Mouse (Mus musculus): ENCODE data around the gene Clcf1. TPM values are rescaled to one million over a fixed set of nuclear protein-coding genes. Genes with fewer than 3 reads are reported as not detected.

The Clcf1 gene
- polyA plus RNA-seq, 1 experiment from 2014 or later: 6.5 TPM

DNA sequence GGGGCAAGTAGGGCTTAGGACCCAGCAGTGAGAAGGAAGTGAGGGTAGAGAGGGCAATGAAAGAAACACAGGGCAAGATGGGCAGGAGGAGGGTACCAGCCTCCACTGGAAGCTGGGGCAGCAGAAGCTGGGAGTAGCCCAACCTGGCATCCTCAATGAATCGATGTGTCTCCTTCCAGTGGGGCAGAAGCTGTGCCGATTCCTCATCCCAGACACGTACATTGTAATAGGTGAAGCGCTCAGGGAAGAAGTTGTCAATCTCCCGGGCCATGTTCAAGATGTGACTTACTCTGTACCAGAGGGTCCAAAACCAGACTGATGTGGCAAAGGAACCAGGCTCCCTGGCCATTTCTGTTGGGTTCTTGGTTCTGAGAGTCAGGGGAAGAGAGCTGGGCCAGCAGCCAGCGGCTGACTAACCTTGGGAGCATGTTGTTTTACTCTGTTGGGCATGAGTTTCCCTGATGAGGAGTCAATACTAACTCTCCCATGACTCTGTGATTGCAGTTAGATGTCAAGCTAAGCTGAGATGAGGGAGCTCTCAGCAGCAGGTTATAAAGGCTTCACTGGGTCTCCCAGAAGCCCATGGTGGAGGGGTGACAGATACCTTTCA is 50.2 kb downstream of the Clcf1 start:
- Histone ChIP-seq H3K9me3 (replicated peaks; ENCODE audit: low read length) (no peaks in the 10 kb centered on the region), H3K4me2 (ENCODE audit: low read length) (no peak overlapping the region), H3K9ac (ENCODE audit: low read depth, low read length) (no peak overlapping the region), H3K27ac (no peak overlapping the region), H3K27me3 (ENCODE audit: insufficient read depth, low read length) (no peaks in the 10 kb centered on the region), H3K36me3 (ENCODE audit: insufficient read depth, low read length) (no peaks in the 10 kb centered on the region), H3K4me1 (replicated peaks; ENCODE audit: insufficient read depth, low read length) (0 out of 2 replicates have a peak, but pooled peaks cover 5% of the 10 kb centered on the region), H3K4me3 (replicated peaks; ENCODE audit: low read depth, low read length) (no peak overlapping the region)
- DNase-seq (ENCODE audit: low spot score): no peak
- no peak for ATAC-seq (replicated peaks; ENCODE audit: low FRiP score, low read depth)
- no peak for TF ChIP-seq CTCF (IDR thresholded peaks at IDR 0.05; ENCODE audit: low read depth)
- WGBS: 92% methylated on average over 6 of the region's 6 CpGs

DNA sequence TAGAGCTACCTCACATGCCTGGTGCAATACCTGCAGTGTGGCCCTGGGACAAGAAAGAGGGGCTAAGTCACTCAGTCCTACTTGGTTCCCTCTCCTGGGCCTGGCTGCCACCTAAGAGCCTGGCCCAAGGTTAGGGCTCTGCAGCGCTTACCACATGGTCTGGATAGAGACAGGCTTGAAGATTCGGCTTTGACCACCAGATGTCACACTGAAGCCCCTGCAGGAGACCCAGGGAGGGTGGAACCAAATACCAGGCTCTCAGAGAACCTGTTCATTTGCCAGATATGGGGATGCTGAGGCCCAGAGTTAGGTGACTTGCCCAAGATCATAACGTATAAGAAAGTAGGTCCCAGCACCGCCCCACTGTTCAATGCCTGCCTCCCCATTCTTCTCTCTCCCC is 51.9 kb downstream of the Clcf1 start:
- Histone ChIP-seq H3K4me1 (replicated peaks; ENCODE audit: insufficient read depth, low read length) (0 out of 2 replicates have a peak, but pooled peaks cover 5% of the 10 kb centered on the region), H3K9me3 (replicated peaks; ENCODE audit: low read length) (no peaks in the 10 kb centered on the region), H3K4me2 (ENCODE audit: low read length) (no peak overlapping the region), H3K27me3 (ENCODE audit: insufficient read depth, low read length) (no peaks in the 10 kb centered on the region), H3K36me3 (ENCODE audit: insufficient read depth, low read length) (no peaks in the 10 kb centered on the region), H3K9ac (ENCODE audit: low read depth, low read length) (no peak overlapping the region), H3K27ac (no peak overlapping the region), H3K4me3 (replicated peaks; ENCODE audit: low read depth, low read length) (no peak overlapping the region)
- WGBS: 60% methylated on average over 4 of the region's 4 CpGs
- peak; percentile 29 for DNase-seq (ENCODE audit: low spot score)
- ATAC-seq (replicated peaks; ENCODE audit: low FRiP score, low read depth): no peak
- TF ChIP-seq CTCF (IDR thresholded peaks at IDR 0.05; ENCODE audit: low read depth): peak; percentile 54

DNA sequence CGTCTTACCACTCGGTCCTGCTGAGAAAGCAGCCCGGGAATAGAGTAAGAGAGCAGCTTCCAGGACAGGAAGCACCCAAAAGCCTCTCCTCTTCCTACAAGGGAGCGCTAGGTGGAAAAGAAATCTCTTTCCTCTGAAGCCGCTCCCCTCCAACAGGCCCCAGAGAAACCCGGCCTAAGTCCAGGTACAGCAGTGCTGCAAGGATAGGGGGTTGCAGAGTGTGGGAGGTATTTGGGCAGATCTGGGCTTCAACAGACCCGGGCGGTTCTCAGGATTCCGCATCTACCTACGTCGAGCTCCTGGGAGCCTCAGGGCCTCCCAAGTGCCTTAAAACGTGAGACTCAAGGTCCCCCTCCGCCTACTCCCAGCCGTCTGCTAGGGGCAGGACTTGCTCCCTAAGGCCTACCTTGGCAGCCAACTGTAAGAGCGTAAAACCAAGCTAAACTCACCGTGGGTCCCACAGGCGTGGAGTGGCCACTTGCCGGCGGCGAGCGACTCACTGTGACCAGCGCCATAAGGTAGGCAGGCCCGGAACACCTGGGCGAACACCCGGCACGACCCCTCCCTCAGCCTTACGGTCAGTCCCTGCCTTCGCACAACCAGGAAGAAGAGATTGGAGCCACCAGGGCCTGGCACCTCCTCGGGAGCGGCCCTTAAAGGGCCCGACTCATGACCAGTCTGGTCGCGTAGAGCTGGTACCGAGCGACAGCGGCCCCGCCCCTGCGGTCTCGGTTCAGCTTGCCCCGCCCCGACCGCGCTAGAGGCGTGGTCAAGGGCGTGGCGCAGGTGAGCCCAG is 54.7 kb downstream of the Clcf1 start, which contains the start of gene Ssh3:
Ssh3 (minus strand) TSS at position 615 of the 796 bp plus-strand sequence.
- Histone ChIP-seq H3K9me3 (replicated peaks; ENCODE audit: low read length) (no peaks in the 10 kb centered on the region), H3K4me1 (replicated peaks; ENCODE audit: insufficient read depth, low read length) (0 out of 2 replicates have a peak, but pooled peaks cover 5% of the 10 kb centered on the region), H3K36me3 (ENCODE audit: insufficient read depth, low read length) (no peaks in the 10 kb centered on the region; the same call in 1 of the 2 replicates), H3K27me3 (ENCODE audit: insufficient read depth, low read length) (no peaks in the 10 kb centered on the region), H3K9ac (ENCODE audit: low read depth, low read length) (peak within 1 kb of the TSS; percentile 62), H3K4me2 (ENCODE audit: low read length) (peak within 1 kb of the TSS; percentile 61), H3K27ac (peak within 1 kb of the TSS; percentile 20), H3K4me3 (replicated peaks; ENCODE audit: low read depth, low read length) (peak within 1 kb of the TSS; percentile 41)
- TF ChIP-seq CTCF (IDR thresholded peaks at IDR 0.05; ENCODE audit: low read depth): no peak
- WGBS: 8% methylated on average over 46 of the region's 46 CpGs
- peak; percentile 92 for ATAC-seq (replicated peaks; ENCODE audit: low FRiP score, low read depth)
- DNase-seq (ENCODE audit: low spot score): peak; percentile 70

DNA sequence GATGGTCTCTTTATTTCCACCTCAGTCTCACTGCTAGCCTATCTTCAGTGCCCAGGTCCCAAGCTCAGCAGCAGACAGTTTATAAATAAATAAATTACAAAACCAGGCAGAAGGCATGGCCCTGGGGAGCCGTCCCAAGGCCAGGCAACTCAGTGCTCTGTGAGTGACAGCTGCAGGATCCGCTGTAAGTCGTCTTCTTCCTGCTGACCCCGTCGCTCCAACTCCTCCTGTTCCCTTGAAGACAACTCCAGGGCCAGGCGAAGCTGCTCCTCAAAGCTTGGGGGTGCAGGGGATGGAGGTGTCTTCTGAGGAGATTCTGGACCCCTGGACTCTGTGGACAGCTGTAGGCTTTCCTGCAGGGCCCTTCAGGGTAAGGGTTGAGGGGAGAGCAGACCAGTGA is 56.1 kb downstream of the Clcf1 start:
- Histone ChIP-seq H3K4me2 (ENCODE audit: low read length) (no peak overlapping the region), H3K27me3 (ENCODE audit: insufficient read depth, low read length) (no peaks in the 10 kb centered on the region), H3K4me3 (replicated peaks; ENCODE audit: low read depth, low read length) (no peak overlapping the region), H3K36me3 (ENCODE audit: insufficient read depth, low read length) (no peaks in the 10 kb centered on the region; the same call in 1 of the 2 replicates), H3K27ac (no peak overlapping the region), H3K9ac (ENCODE audit: low read depth, low read length) (no peak overlapping the region), H3K4me1 (replicated peaks; ENCODE audit: insufficient read depth, low read length) (0 out of 2 replicates have a peak, but pooled peaks cover 5% of the 10 kb centered on the region), H3K9me3 (replicated peaks; ENCODE audit: low read length) (no peaks in the 10 kb centered on the region)
- TF ChIP-seq CTCF (IDR thresholded peaks at IDR 0.05; ENCODE audit: low read depth): no peak
- ATAC-seq (replicated peaks; ENCODE audit: low FRiP score, low read depth) (no peak), DNase-seq (ENCODE audit: low spot score) (no peak)
- 75% methylated on average over 6 of the region's 6 CpGs for WGBS

DNA sequence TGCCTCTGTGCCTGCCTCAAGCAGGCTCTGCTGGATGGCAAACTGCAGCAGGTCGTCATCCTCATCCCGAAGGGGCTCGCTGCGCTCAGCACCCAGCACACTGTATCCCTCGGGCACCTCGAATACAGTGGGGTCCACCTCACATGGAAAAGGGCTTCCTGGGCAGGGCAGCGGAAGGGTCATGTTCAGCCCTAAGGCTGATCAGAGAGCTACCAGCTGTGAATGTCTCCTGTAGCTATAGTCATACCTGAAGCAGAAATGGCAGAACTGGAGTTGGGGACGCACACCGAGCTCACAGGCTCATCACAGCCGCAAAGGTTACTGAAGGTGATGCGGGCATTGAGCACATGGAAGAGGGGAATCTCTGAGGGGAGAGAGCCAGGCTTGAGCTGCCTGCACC is 56.9 kb downstream of the Clcf1 start:
- Histone ChIP-seq H3K4me3 (replicated peaks; ENCODE audit: low read depth, low read length) (no peak overlapping the region), H3K4me1 (replicated peaks; ENCODE audit: insufficient read depth, low read length) (0 out of 2 replicates have a peak, but pooled peaks cover 5% of the 10 kb centered on the region), H3K9me3 (replicated peaks; ENCODE audit: low read length) (no peaks in the 10 kb centered on the region), H3K27ac (no peak overlapping the region), H3K27me3 (ENCODE audit: insufficient read depth, low read length) (no peaks in the 10 kb centered on the region), H3K36me3 (ENCODE audit: insufficient read depth, low read length) (no peaks in the 10 kb centered on the region; the same call in 1 of the 2 replicates), H3K9ac (ENCODE audit: low read depth, low read length) (no peak overlapping the region), H3K4me2 (ENCODE audit: low read length) (no peak overlapping the region)
- WGBS: 93% methylated on average over 11 of the region's 11 CpGs
- no peak for TF ChIP-seq CTCF (IDR thresholded peaks at IDR 0.05; ENCODE audit: low read depth)
- no peak for DNase-seq (ENCODE audit: low spot score)
- no peak for ATAC-seq (replicated peaks; ENCODE audit: low FRiP score, low read depth)

Small RNA genes within 50 kb of the gene (microRNA-seq; reads per million reads assigned to microRNA genes)
- not detected for gene Gm26115
- gene Mir6985: 0.60 reads per million

Other genes starting within 250 kb of the Clcf1 start
- 4.2 and 5.8 TPM in 2 replicates for gene Aldh3b2, start 241.9 kb upstream of the Clcf1 start, polyA plus RNA-seq (2015; fragmentation: Nextera tagmentation; extraction: Ambion mirVana)
- 83.9 and 92.6 TPM in 2 replicates for gene Acy3, start 227.7 kb upstream of the Clcf1 start, polyA plus RNA-seq (2015; fragmentation: Nextera tagmentation; extraction: Ambion mirVana)
- gene Tbx10, start 221.5 kb upstream of the Clcf1 start, polyA plus RNA-seq (2015; fragmentation: Nextera tagmentation; extraction: Ambion mirVana): 2.4 and 2.8 TPM in 2 replicates
- gene Nudt8, start 213.7 kb upstream of the Clcf1 start, polyA plus RNA-seq (2015; fragmentation: Nextera tagmentation; extraction: Ambion mirVana): 52.2 and 54.1 TPM in 2 replicates
- 1.3 and 1.7 TPM in 2 replicates for gene Gm49405, start 213.6 kb upstream of the Clcf1 start, polyA plus RNA-seq (2015; fragmentation: Nextera tagmentation; extraction: Ambion mirVana)
- 2.6 and 2.8 TPM in 2 replicates for gene Doc2g, start 210.9 kb upstream of the Clcf1 start, polyA plus RNA-seq (2015; fragmentation: Nextera tagmentation; extraction: Ambion mirVana)
- gene Ndufv1, start 201.4 kb upstream of the Clcf1 start, polyA plus RNA-seq (2015; fragmentation: Nextera tagmentation; extraction: Ambion mirVana): 294 and 318 TPM in 2 replicates
- 441 and 464 TPM in 2 replicates for gene Gstp1, start 176.3 kb upstream of the Clcf1 start, polyA plus RNA-seq (2015; fragmentation: Nextera tagmentation; extraction: Ambion mirVana)
- 3.1 and 4.4 TPM in 2 replicates for gene Gstp2, start 168.2 kb upstream of the Clcf1 start, polyA plus RNA-seq (2015; fragmentation: Nextera tagmentation; extraction: Ambion mirVana)
- not detected in 2 replicates for gene Gstp3, start 154.7 kb upstream of the Clcf1 start, polyA plus RNA-seq (2015; fragmentation: Nextera tagmentation; extraction: Ambion mirVana)
- gene Cabp2, start 132.7 kb upstream of the Clcf1 start, polyA plus RNA-seq (2015; fragmentation: Nextera tagmentation; extraction: Ambion mirVana): 2.2 and 2.4 TPM in 2 replicates
- gene Cdk2ap2, start 117.1 kb upstream of the Clcf1 start, polyA plus RNA-seq (2015; fragmentation: Nextera tagmentation; extraction: Ambion mirVana): 107 TPM in 2 replicates
- 12.2 and 13.9 TPM in 2 replicates for gene Pitpnm1, start 114.2 kb upstream of the Clcf1 start, polyA plus RNA-seq (2015; fragmentation: Nextera tagmentation; extraction: Ambion mirVana)
- gene Aip, start 88.4 kb upstream of the Clcf1 start, polyA plus RNA-seq (2015; fragmentation: Nextera tagmentation; extraction: Ambion mirVana): 83.2 and 84.2 TPM in 2 replicates
- gene Gpr152, start 74.5 kb upstream of the Clcf1 start, polyA plus RNA-seq (2015; fragmentation: Nextera tagmentation; extraction: Ambion mirVana): 0.03 TPM in 1 of 2 replicates, not detected in the other
- gene Cabp4, start 70.2 kb upstream of the Clcf1 start, polyA plus RNA-seq (2015; fragmentation: Nextera tagmentation; extraction: Ambion mirVana): 0.08 and 0.13 TPM in 2 replicates
- 161 and 164 TPM in 2 replicates for gene Coro1b, start 65.6 kb upstream of the Clcf1 start, polyA plus RNA-seq (2015; fragmentation: Nextera tagmentation; extraction: Ambion mirVana)
- gene Ptprcap, start 60.6 kb upstream of the Clcf1 start, polyA plus RNA-seq (2015; fragmentation: Nextera tagmentation; extraction: Ambion mirVana): 0.82 and 0.91 TPM in 2 replicates
- 42.4 and 49.0 TPM in 2 replicates for gene Rps6kb2, start 50.9 kb upstream of the Clcf1 start, polyA plus RNA-seq (2015; fragmentation: Nextera tagmentation; extraction: Ambion mirVana)
- gene Carns1, start 38.8 kb upstream of the Clcf1 start, polyA plus RNA-seq (2015; fragmentation: Nextera tagmentation; extraction: Ambion mirVana): 2.7 and 3.3 TPM in 2 replicates
- gene Tbc1d10c, start 23.0 kb upstream of the Clcf1 start, polyA plus RNA-seq (2015; fragmentation: Nextera tagmentation; extraction: Ambion mirVana): 3.5 and 3.9 TPM in 2 replicates
- gene Ppp1ca, start 22.2 kb upstream of the Clcf1 start, polyA plus RNA-seq (2015; fragmentation: Nextera tagmentation; extraction: Ambion mirVana): 804 and 864 TPM in 2 replicates
- 22.8 and 25.7 TPM in 2 replicates for gene Rad9a, start 12.6 kb upstream of the Clcf1 start, polyA plus RNA-seq (2015; fragmentation: Nextera tagmentation; extraction: Ambion mirVana)
- gene AC109138.7, start 119 bp downstream of the Clcf1 start, polyA plus RNA-seq (2015; fragmentation: Nextera tagmentation; extraction: Ambion mirVana): not detected in 2 replicates
- 40.9 and 43.6 TPM in 2 replicates for gene Pold4, start 17.7 kb downstream of the Clcf1 start, polyA plus RNA-seq (2015; fragmentation: Nextera tagmentation; extraction: Ambion mirVana)
- 15.6 and 18.8 TPM in 2 replicates for gene Ssh3, start 54.9 kb downstream of the Clcf1 start, polyA plus RNA-seq (2015; fragmentation: Nextera tagmentation; extraction: Ambion mirVana)
- 3.9 and 5.4 TPM in 2 replicates for gene Ankrd13d, start 68.9 kb downstream of the Clcf1 start, polyA plus RNA-seq (2015; fragmentation: Nextera tagmentation; extraction: Ambion mirVana)
- gene Grk2, start 92.0 kb downstream of the Clcf1 start, polyA plus RNA-seq (2015; fragmentation: Nextera tagmentation; extraction: Ambion mirVana): 12.8 and 14.4 TPM in 2 replicates
- 30.0 and 32.8 TPM in 2 replicates for gene Kdm2a, start 184.0 kb downstream of the Clcf1 start, polyA plus RNA-seq (2015; fragmentation: Nextera tagmentation; extraction: Ambion mirVana)
- gene Rhod, start 225.2 kb downstream of the Clcf1 start, polyA plus RNA-seq (2015; fragmentation: Nextera tagmentation; extraction: Ambion mirVana): 49.3 and 49.7 TPM in 2 replicates